Mouse (Mus musculus) limb, embryonic 14.5 days (tissue): ENCODE results near the gene Notch3. TPM values are rescaled to one million over a fixed set of nuclear protein-coding genes. Genes with fewer than 3 reads are reported as not detected.

Source experiments
- ATAC-seq: fragments of 200-750 bp; cut with Nextera tagmentation; 2 replicates; pipeline ENCODE4 v1.8.0; 2017; ENCODE audit warnings: low read depth, moderate number of reproducible peaks, moderate TSS enrichment; ENCODE audit not compliant: low FRiP score
- DNase-seq: peaks from one replicate; pipeline ENCODE4 v3.0.0-alpha.2; 2015; ENCODE audit warnings: low spot score
- H3K27ac ChIP-seq: fragments of 300-500 bp; sonication (generic); replicated peaks from 2 replicates; pipeline ENCODE4 v1.5.1; 2014; ENCODE audit warnings: low read depth, mild to moderate bottlenecking, low read length, moderate library complexity, mixed read lengths
- H3K27me3 ChIP-seq: fragments of 300-500 bp; sonication (generic); 2 replicates; pipeline ENCODE4 v1.6.1; 2014; ENCODE audit warnings: low read length, mixed read lengths; ENCODE audit not compliant: control insufficient read depth, insufficient read depth
- H3K36me3 ChIP-seq: fragments of 300-500 bp; sonication (generic); 2 replicates; pipeline ENCODE4 v1.6.1; 2014; ENCODE audit warnings: mild to moderate bottlenecking, low read length, moderate library complexity, mixed read lengths; ENCODE audit not compliant: control insufficient read depth, insufficient read depth
- H3K4me1 ChIP-seq: fragments of 300-500 bp; sonication (generic); 2 replicates; pipeline ENCODE4 v1.6.1; 2014; ENCODE audit warnings: antibody characterized with exemption, low read length, mixed read lengths; ENCODE audit not compliant: control insufficient read depth, insufficient read depth
- H3K4me2 ChIP-seq: fragments of 300-500 bp; sonication (generic); replicated peaks from 2 replicates; pipeline ENCODE4 v1.6.1; 2014; ENCODE audit warnings: low read depth, mild to moderate bottlenecking, low read length, moderate library complexity; ENCODE audit not compliant: severe bottlenecking
- H3K4me3 ChIP-seq: fragments of 300-500 bp; sonication (generic); replicated peaks from 2 replicates; pipeline ENCODE4 v1.5.1; 2014; ENCODE audit warnings: low read length
- H3K9ac ChIP-seq: fragments of 300-500 bp; sonication (generic); 2 replicates; pipeline ENCODE4 v1.6.1; 2014; ENCODE audit warnings: mild to moderate bottlenecking, low read depth, low read length, moderate library complexity; ENCODE audit not compliant: severe bottlenecking
- H3K9me3 ChIP-seq: fragments of 300-500 bp; sonication (generic); 2 replicates; pipeline ENCODE4 v1.6.1; 2016; ENCODE audit warnings: low read length; ENCODE audit not compliant: control insufficient read depth
- POLR2A ChIP-seq: fragments of 200-500 bp; IDR thresholded peaks from 2 replicates; pipeline ENCODE4 v1.8.0; 2012; ENCODE audit warnings: inconsistent platforms, mild to moderate bottlenecking, moderate library complexity, borderline replicate concordance; ENCODE audit not compliant: insufficient read depth, insufficient read length; ENCODE audit errors: extremely low read depth
- WGBS: fragments of 180-500 bp; shearing (Covaris S2); extraction: QIAGEN DNeasy Blood & Tissue Kit; methylation state at CpG from one replicate; pipeline ENCODE4 v1.1.7; 2014; 5-methylcytosine and 5-hydroxymethylcytosine counted together
- polyA plus RNA-seq, 2 experiments: library from polyadenylated mRNA; depleted of rRNA in 1 of 2; stranded (reverse) in 1 of 2; unstranded in 1 of 2; fragments of >200 nt; fragmentation: Nextera tagmentation in 1 of 2; extraction: Ambion mirVana in 1 of 2; gene quantifications; 2 replicates each; pipeline versions ENCODE4 v1.2.1 to v1.2.3; 2012 to 2014

Notch3 gene
- polyA plus RNA-seq, 2 experiments, result 19.4 to 50.0 TPM

DNA sequence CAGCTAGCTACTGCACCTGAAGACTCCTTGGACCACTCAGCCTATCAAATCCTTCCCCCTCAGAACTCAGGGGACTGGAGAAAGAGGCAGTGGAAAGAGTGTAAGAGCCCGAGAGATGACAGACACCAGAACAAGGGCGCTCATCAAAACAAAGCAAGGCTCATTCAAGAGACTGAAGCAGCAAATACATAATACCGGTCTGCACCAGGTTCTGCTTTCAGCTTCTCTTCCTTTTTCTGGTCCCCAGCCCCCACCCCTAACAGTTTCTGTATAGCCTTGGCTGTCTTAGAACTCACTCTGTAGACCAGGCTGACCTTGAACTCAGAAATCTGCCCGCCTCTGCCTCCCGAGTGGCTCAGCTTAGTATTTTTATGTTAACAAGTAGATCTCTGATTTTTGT is 26.4 kb upstream of the Notch3 start:
- H3K4me1 ChIP-seq, result peaks cover 12% of the 10 kb centered on the region
- no peak for TF ChIP-seq POLR2A
- no peak overlapping the region for H3K4me2 ChIP-seq
- no peak overlapping the region for H3K27ac ChIP-seq
- no peak overlapping the region for H3K4me3 ChIP-seq
- no peaks in the 10 kb centered on the region for H3K9me3 ChIP-seq
- H3K27me3 ChIP-seq, result peaks cover 19% of the 10 kb centered on the region; the same call in 1 of the 2 replicates
- DNase-seq (no peak), ATAC-seq (no peak)
- peaks cover 28% of the 10 kb centered on the region for H3K36me3 ChIP-seq
- WGBS, result 80% methylated on average over 5 of the region's 5 CpGs
- H3K9ac ChIP-seq, result no peak overlapping the region

DNA sequence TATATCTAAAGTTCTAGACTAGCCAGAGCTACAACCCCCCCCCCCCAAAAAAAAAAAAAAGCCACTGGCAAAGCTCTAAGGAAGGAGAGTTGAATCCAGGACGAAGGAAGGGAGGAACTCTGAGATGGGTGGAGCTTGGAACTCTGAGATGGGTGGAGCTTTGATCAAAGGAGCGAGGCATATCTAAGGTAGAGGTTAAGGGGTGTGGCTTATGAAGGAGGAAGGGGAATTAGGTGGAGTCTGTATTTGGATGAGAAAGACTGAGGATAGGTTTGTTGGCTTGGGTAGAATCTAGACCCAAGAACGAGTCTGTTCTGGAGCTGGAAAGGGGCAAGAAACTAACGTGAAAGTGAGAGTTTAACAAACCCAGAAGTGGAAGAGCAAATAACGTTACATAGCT is 23.2 kb upstream of the Notch3 start:
- H3K9me3 ChIP-seq, result no peaks in the 10 kb centered on the region
- no peak overlapping the region for H3K9ac ChIP-seq
- no peak overlapping the region for H3K27ac ChIP-seq
- no peak overlapping the region for H3K4me3 ChIP-seq
- WGBS, result 12% methylated on average over 5 of the region's 5 CpGs
- peaks cover 12% of the 10 kb centered on the region for H3K4me1 ChIP-seq
- peaks cover 19% of the 10 kb centered on the region; the same call in 1 of the 2 replicates for H3K27me3 ChIP-seq
- ATAC-seq (no peak), DNase-seq (no peak)
- no peaks in the 10 kb centered on the region for H3K36me3 ChIP-seq
- TF ChIP-seq POLR2A, result no peak
- H3K4me2 ChIP-seq, result peak overlapping the region; percentile 64; the same call in 1 of the 2 replicates

DNA sequence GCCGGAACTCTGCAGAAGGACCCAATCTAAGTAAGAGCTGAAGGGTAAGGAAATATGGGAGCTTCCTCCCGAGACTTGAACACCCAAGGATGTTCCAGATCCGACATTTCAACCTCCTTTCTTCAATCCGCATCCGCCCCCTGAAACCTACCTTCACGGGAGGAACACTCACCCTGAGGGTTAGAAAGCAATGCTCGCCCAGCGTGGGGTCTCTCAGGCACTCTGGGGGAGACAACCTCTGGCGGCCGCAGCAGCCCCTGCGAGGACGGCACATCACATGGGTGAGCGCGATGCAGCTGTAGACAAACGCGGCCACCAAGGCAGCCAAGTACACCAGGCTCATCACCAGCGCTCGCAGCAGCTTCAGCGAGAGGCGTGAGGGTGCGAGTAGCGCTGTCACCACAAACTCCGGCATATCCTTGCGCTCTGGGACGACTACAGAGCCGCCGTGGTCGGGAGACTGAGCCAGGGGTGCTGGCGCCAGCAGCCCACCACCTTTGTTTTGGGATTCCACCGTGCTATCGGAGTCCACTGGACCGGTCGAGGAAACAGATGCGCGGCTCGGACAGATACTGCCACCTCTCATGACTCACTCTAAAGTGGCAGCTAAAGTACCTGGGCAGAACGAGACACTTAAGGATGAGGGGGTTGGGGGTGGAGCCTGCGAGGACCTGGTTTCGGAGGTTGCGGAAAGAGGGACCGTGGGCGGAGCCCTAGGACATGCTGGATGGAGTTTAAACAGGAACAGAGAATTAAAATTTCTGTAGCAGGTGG is 22.4 kb upstream of the Notch3 start, which contains the start of gene Ephx3:
TSS of gene Ephx3 (minus strand) at position 687 of the 774 bp plus-strand sequence.
- Histone ChIP-seq H3K9me3 (no peaks in the 10 kb centered on the region), H3K27me3 (peaks cover 19% of the 10 kb centered on the region; the same call in 1 of the 2 replicates), H3K27ac (no peak within 1 kb of the TSS), H3K9ac (peak within 1 kb of the TSS; percentile 53), H3K4me1 (peaks cover 12% of the 10 kb centered on the region), H3K4me2 (peak within 1 kb of the TSS; percentile 64), H3K4me3 (peak within 1 kb of the TSS; percentile 38), H3K36me3 (no peaks in the 10 kb centered on the region)
- no peak for DNase-seq
- TF ChIP-seq POLR2A, result no peak
- 7% methylated on average over 42 of the region's 42 CpGs for WGBS
- no peak for ATAC-seq

DNA sequence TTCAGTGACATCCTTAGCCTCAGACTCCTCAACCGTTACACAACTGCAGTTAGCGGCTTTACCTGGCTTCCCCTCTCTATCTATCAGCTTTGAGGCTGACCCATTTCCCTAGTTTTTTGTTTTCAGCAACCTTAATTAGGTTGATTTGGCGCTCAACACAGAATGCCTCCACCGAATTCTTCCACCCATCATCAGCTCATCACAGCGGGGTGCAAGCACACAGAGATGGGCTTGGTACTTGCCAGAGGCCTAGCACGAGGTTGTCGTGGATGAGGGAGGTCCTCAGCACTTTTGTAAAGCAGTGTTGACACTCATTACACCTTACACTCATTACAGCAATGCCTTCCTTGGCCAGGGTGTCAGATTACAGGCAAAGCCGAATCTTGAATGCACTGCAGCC is 16.4 kb upstream of the Notch3 start:
- Histone ChIP-seq H3K4me2 (no peak overlapping the region), H3K9me3 (no peaks in the 10 kb centered on the region), H3K4me1 (no peaks in the 10 kb centered on the region), H3K27me3 (0 out of 2 replicates have a peak, but pooled peaks cover under 1% of the 10 kb centered on the region), H3K36me3 (no peaks in the 10 kb centered on the region), H3K27ac (no peak overlapping the region), H3K9ac (0 out of 2 replicates have a peak overlapping the region, but pooled peaks have one; percentile 21), H3K4me3 (no peak overlapping the region)
- no peak for DNase-seq
- TF ChIP-seq POLR2A, result no peak
- WGBS, result 22% methylated on average over 8 of the region's 8 CpGs
- no peak for ATAC-seq

DNA sequence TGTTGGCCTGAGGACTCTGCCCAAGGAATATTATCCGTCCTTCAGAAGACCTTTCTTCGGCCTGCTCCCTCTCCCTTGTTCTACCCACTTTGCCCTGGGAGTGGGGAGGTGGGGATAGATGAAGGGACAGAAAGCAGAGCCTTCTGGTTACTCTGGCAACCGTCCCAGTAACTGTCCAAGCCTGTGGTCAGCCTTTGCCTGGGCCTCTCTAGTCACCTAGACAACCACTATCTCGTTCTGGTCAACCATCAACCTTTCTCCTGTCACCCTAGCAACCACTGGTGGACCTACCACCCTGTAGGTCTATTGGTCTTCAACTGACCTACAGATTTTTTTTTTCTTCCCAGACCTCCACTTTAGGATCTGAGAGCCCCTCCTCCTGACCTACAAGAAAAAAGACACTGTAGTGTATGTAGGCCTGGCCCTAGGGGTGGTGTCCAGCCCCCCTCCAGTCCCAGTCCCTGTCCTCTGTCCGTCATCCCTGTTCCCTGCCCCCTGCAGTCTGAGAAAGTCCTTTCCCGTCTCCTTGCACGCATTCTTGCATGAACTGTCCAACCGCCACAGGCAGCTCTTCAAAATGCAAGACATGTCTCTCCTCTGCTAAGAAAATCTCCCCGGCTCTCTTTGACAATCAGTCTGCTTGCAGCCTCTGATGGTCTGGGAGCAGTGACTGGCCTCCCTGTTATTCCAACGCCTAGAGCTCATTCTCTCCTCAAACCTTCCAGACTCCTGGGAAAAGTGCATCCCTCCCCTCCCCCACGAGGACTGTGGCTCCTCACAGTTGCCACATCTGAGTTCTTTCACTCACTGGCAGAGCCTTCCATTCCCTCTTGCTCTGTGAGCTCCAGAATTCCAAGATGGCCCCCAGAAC is 13.2 kb upstream of the Notch3 start:
- no peak overlapping the region for H3K27ac ChIP-seq
- H3K4me3 ChIP-seq, result no peak overlapping the region
- H3K27me3 ChIP-seq, result no peaks in the 10 kb centered on the region
- WGBS, result 65% methylated on average over 11 of the region's 11 CpGs
- no peak overlapping the region for H3K9ac ChIP-seq
- H3K36me3 ChIP-seq, result no peaks in the 10 kb centered on the region
- ATAC-seq (no peak), DNase-seq (no peak)
- no peak overlapping the region for H3K4me2 ChIP-seq
- H3K4me1 ChIP-seq, result no peaks in the 10 kb centered on the region
- TF ChIP-seq POLR2A, result no peak
- H3K9me3 ChIP-seq, result no peaks in the 10 kb centered on the region
